Mouse (Mus musculus) Muller cell, postnatal 12 days (primary cell): Measurements from ENCODE around the gene Tgfb3.

Source experiments
- DNase-seq: peaks from one replicate; pipeline ENCODE4 v3.0.0-alpha.2; 2015; ENCODE audit errors: inconsistent ontology term

The Tgfb3 gene

GRCm38 (mm10) chr12:86078553-86079201 lies at the start of gene Tgfb3:
Tgfb3 (minus strand) TSS chr12:86079041.
- peak; percentile 94 for DNase-seq

GRCm38 (mm10) chr12:86128122-86128521 lies 49.3 kb upstream of the Tgfb3 start:
- DNase-seq = no peak

- no peak for DNase-seq
Measured at GRCm38 (mm10) chr12:86124016-86124415, 45.2 kb upstream of the Tgfb3 start.

DNA sequence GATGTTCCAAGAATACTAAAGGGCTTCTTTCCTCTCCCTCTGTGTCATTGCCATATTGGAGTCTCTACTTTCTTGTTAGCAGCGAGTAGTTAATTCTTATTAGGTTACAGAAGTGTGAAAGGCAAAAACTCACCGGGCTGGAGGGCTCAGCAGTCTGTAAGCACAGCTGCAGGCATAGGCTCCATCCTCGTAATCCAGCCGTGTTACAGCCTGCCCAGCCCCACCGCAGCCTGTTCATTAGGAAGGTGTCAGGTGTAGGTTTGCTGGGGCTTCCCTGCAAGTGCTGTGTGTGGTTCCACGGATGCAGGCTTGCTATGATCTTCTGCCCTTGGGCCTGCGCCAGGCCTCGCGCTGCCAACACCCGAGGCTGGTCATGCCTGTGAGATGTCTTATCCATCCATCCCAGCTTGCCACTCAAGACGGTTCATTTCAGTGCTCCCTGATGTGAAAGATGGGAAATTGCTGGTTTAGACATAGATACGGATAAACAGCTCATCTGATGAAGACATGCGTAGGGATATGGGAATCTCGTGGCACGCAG lies 37.5 kb upstream of the Tgfb3 start:
- no peak for DNase-seq

GRCm38 (mm10) chr12:86110637-86111036 lies 31.8 kb upstream of the Tgfb3 start:
- no peak for DNase-seq

- DNase-seq = no peak
Measured at GRCm38 (mm10) chr12:86109531-86109930, 30.7 kb upstream of the Tgfb3 start.

GRCm38 (mm10) chr12:86107645-86108044 lies 28.8 kb upstream of the Tgfb3 start:
- DNase-seq = no peak

DNA sequence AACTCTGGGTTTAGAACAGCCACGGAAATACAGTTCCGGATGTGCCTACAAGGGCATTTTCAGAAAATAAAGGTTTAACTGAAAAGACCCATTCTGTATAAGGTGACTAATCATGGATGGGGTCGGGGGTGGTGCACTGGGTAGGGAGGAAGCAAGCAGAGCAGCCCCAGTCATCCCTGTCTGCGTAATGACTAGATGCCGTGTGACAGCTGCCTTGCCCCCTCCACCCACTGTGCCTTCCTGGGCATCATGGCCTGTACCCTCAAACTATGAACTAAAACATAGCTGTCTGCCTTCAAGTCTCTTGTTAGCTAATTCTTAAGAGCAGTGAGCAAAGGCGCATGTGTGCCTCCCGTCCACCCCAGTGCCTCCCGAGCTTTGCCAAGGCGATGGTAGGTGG lies 27.2 kb upstream of the Tgfb3 start:
- peak; percentile 58 for DNase-seq

GRCm38 (mm10) chr12:86105546-86105945 lies 26.7 kb upstream of the Tgfb3 start:
- DNase-seq = peak; percentile 92

GRCm38 (mm10) chr12:86104297-86104696 lies 25.5 kb upstream of the Tgfb3 start:
- peak; percentile 89 for DNase-seq

- no peak for DNase-seq
Measured at GRCm38 (mm10) chr12:86103852-86104251, 25.0 kb upstream of the Tgfb3 start.

GRCm38 (mm10) chr12:86103391-86103790 lies 24.6 kb upstream of the Tgfb3 start:
- peak; percentile 80 for DNase-seq

GRCm38 (mm10) chr12:86102686-86103085 lies 23.8 kb upstream of the Tgfb3 start:
- no peak for DNase-seq

DNA sequence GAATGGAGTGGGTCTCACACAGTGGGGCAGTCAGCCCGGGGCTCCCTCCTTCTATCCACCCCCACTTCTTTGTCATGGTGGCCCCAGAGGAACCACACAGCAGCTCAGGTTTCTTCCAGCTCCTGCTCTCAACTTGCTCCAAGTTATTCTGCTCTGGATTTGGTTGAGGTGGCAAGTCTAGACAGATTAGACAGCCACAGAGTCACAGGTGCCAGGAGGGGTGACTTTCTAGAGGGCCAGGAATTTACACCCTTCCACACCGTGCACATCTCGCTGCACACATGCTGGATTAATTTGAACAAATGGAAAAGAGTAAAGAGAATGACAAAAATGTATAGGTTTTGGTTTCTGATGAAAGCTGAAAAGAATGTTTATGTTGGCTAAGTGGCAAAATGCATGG lies 21.9 kb upstream of the Tgfb3 start:
- DNase-seq = no peak

DNA sequence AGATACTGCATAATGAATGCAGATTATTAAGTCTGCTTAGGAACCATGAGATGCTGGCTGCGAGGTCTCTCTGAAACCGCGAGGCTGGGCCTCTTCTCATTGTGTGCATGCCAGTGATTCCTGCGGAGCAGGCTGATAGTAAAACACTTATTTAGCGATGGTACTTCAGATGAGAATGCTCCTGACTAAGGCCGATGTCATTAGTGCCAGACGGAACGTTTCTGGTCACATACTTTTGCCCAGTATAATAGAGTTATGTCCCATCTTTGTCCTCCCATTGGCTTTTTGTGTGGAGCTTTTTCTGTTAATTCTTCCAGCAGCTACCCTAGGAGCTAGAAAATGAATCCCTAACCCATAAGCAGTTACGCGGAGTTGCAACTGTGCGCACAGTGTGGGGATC lies 18.9 kb upstream of the Tgfb3 start:
- DNase-seq = peak; percentile 90

DNA sequence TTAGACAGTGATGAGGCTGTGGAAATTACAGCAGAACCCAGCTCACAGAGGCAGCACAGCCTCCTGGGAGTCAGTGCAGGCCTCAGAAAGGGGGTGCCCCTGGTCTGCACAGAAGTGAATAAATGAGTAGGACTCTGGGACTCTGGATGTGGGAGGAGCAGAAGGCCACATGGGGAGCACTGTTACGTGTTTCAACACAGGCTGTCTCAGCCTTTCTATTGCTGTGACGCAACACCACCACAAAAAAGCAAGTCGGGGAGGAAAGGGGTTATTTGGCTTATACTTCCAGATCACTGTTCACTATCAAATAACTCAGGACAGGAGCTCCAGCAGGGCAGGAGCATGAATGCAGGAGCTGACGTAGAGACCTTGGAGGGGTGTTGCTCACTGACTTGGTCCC lies 17.0 kb upstream of the Tgfb3 start:
- DNase-seq = no peak

DNA sequence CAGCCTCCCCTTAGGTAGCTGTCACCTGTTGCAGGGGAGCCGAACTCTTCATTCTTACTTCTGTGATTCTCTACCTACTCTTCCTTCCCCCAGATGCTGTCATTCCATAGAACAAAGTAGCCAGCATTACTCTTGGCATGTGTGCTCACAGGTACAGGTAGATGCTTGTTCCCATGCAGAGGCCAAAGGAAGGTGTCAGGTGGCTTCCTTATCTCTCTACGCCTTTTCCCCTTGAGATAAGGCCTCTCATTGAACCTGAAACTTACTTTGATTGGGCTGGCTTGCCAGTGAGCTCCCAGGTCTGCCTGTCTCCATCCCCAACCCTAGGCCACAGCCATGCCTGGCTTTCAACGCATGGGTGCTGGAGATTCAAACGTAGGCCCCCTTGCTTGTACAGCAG lies 15.2 kb upstream of the Tgfb3 start:
- DNase-seq = no peak

DNA sequence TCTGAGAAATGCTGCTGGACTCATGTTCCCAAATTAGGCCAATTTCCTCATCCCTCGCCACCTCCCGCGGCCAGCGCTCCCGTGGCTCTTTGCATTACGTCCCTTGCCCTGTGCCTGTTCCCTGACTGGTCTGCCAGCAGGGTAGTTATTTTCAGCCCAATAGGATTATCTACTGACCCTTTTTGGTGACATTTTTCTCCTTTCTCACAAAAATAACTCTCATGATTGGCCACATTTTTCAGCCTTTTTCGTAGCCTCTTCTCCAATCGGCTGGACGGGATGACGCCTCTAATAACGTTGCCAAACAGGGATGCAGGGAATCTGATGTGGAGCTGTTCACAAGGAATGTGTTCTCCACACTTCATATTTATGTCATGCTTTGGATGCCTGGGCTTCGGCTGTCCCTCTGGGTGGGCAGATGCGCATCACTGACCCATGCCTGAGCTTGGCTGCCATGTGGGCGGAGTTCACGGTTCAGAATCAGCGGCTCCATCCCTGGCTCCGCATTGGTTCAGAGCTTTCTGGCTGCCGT lies 12.8 kb upstream of the Tgfb3 start:
- peak; percentile 98 for DNase-seq

GRCm38 (mm10) chr12:86090764-86091163 lies 11.9 kb upstream of the Tgfb3 start:
- peak; percentile 52 for DNase-seq

- no peak for DNase-seq
Measured at GRCm38 (mm10) chr12:86088042-86088441, 9.2 kb upstream of the Tgfb3 start.

DNA sequence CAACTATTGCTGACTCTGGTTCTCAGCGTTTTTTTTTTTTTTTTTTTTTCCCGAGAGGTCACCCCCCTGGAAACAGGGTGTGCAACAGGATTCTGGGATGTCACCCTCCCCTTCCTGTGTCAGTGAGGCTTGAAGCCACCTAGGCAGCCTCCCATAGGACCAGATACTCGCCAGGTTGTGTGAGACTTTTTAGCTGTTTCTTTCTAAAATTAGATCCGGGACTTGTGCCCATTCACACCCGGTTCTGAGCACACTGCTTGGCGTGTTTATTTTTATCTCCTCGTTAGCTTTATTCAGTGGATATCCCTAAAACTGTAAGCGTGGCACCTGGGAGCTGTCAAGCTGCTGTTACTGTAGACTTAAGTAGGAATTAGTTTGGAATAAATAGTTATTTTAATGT lies 7.7 kb upstream of the Tgfb3 start:
- no peak for DNase-seq

DNA sequence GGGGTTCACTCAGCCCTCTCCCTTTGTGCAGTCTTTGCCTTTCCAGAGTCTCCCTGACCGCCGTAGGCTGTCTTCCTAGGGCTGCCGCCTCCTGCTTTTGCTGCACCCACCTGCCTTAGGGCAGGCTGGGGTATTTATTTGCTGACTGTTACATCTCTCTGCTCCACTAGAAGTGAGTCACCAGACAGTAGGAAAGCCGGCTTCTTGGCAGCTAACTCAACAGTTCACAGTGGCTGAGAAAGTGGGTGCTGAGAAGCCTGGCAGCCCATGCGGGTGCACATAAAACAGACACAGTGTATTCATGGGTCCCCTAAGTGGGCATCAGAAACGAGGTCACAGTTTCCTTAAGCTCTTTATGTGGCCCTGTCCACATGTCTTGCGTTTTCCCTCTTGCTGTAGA lies 7.0 kb upstream of the Tgfb3 start:
- DNase-seq = no peak

DNA sequence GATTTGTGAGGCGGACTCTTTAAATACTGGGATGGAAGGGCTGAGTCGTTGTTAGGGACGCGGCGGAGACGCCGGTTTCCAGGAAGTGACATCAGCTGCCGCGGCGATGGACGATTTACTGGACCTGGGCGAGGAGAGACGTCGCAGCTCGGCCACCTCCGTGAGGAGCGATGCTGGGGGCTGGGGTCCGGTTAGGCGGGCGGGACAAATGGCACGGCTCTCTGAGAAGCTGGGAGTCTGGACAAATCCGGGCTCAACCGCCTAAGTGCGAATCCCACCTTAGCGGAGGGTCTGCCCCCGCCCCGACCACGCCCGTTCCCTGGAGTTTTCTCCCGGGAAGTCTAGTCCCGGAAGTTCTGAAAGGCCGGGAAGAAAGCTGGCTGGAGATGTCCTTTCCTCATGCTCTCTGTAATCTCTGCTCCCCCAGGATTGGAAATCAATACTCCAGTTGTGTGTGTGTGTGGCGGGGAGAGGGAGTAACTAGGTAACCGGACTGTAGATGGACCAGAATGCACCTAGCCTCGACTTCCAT lies 3.7 kb upstream of the Tgfb3 start, which contains the start of gene Ift43:
Ift43 (plus strand) TSS at position 61 of the 532 bp plus-strand sequence.
- DNase-seq = peak; percentile 83
